In the genomic region with DNA sequence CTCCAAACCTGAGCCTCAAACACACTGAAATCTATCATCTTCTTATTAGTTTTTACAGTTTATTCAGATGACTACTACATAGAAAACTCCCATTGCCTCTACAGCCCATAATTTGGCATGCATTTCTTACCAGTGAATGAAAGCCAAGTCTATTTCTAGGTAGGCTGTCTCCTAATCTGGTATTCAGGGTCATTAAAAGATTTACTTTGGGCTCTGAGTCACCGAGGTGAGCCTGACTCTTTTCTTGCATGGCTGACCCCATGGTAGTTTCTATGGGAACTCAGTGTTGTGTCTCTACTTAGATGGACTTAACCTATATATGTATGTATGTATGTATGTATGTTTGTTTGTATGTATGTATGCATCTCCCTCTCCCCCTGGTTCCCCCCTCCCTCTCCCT, we compare ENCODE assay signal across 15 mouse cellular contexts.
"Had no signal": no experiment of that assay in that cellular context is flagged by ENCODE, and none has a peak within 500 bp of the region (broad histone marks: within the 10 kb centered on the region; RNA-seq: fewer than 3 reads in every experiment).

No protein-coding gene starts in this region.

- H3K36me3 ChIP-seq: limb, embryonic 15.5 days; liver, embryonic 12.5 days; midbrain, embryonic 15.5 days; neural tube, embryonic 13.5 days had no signal

- H3K4me3 ChIP-seq: limb, embryonic 15.5 days; liver, embryonic 12.5 days; midbrain, embryonic 15.5 days; neural tube, embryonic 13.5 days had no signal

- DNase-seq: kidney, postnatal 14 days; layer of hippocampus, postnatal 36 days; lung, embryonic 14.5 days; lung, postnatal 10 days; lung, postnatal 4 days; retina, postnatal 1 day; right cerebral cortex, postnatal 4 days; spleen, adult 18-20 months; thymus, adult 18-20 months; thymus, postnatal 14 days had no signal

- H3K4me2 ChIP-seq: limb, embryonic 15.5 days; liver, embryonic 12.5 days; lung, embryonic 14.5 days; midbrain, embryonic 11.5 days; midbrain, embryonic 15.5 days; neural tube, embryonic 13.5 days had no signal

- ATAC-seq: liver, embryonic 12.5 days; midbrain, embryonic 15.5 days had no signal

- H3K9me3 ChIP-seq: limb, embryonic 15.5 days; liver, embryonic 12.5 days; midbrain, embryonic 15.5 days; neural tube, embryonic 13.5 days had no signal

- H3K4me1 ChIP-seq: limb, embryonic 15.5 days; liver, embryonic 12.5 days had no signal

- H3K27ac ChIP-seq: limb, embryonic 15.5 days; liver, embryonic 12.5 days; midbrain, embryonic 15.5 days; neural tube, embryonic 13.5 days had no signal

- H3K9ac ChIP-seq: limb, embryonic 15.5 days; liver, embryonic 12.5 days; lung, embryonic 14.5 days; midbrain, embryonic 15.5 days; neural tube, embryonic 13.5 days had no signal

- H3K27me3 ChIP-seq: limb, embryonic 15.5 days; liver, embryonic 12.5 days; midbrain, embryonic 15.5 days; neural tube, embryonic 13.5 days had no signal
